In the genomic region with DNA sequence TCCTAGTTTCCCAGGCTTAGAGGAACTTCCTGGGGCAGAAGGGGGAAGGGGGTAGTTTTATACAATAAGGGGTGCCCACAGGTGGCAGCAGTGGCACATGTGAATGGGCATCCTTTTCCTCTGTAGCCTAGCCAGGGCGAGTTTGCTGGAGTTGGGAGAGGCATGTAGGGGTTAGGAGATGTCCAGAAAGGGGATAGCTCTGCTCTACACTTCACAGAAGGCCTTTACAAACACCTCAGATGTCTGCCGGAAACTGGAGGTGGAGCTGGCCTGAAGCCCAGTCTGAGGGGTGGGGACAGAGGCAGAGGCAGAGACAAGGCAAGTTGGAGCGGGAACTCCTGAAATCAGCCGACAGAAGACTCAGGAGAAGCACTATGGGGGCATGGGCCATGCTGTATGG, we compare ENCODE assay signal across 8 mouse cellular contexts. TPM values are rescaled to one million over a fixed set of nuclear protein-coding genes. Genes with fewer than 3 reads are reported as not detected.
DNase-seq lines count a peak whose midpoint lies in the region; ATAC-seq and TF ChIP-seq lines count a peak whose summit lies in the region.

TSS of gene Tnfrsf18 (plus strand) at position 152 of the 400 bp plus-strand sequence.

- no peak within 1 kb of the TSS for H3K4me2 ChIP-seq in limb, embryonic 15.5 days

- peaks cover 4% of the 10 kb centered on the region; the same call in 1 of the 2 replicates for H3K4me1 ChIP-seq in kidney, adult 2 months (ENCODE audit: control insufficient read depth, insufficient read depth, low read length)
- peaks cover 5% of the 10 kb centered on the region; the same call in 1 of the 2 replicates for H3K4me1 ChIP-seq in bone marrow, adult 2 months (ENCODE audit: control insufficient read depth, insufficient read depth, low read length)
- peaks cover 25% of the 10 kb centered on the region for H3K4me1 ChIP-seq in limb, embryonic 15.5 days

- intact Hi-C loops in heart, postnatal 14 days (cut with DNase I) = no loop called here

- WGBS in kidney, adult 2 months = 17% methylated on average over 4 of the region's 4 CpGs
- WGBS in bone marrow, adult 2 months = 3% methylated on average over 4 of the region's 4 CpGs
- 45% methylated on average over 4 of the region's 4 CpGs for WGBS in limb, embryonic 15.5 days

- DNase-seq in kidney, adult 2 months = peak; percentile 36
- DNase-seq in kidney, adult 11 months = no peak
- peak; percentile 50 to 61 for DNase-seq in heart, postnatal 14 days
- DNase-seq in spleen, adult 12 weeks (ENCODE audit: low spot score) = peak; percentile 16
- DNase-seq in ovary, postnatal 10 days (ENCODE audit: low spot score) = no peak
- DNase-seq in neural tube, embryonic 10.5 days (ENCODE audit: extremely low spot score, low spot score) = no peak

- no peaks in the 10 kb centered on the region for H3K36me3 ChIP-seq in kidney, adult 2 months (ENCODE audit: control insufficient read depth, insufficient read depth, low read length)
- H3K36me3 ChIP-seq in limb, embryonic 15.5 days = peaks cover 44% of the 10 kb centered on the region

- no peak within 1 kb of the TSS for H3K4me3 ChIP-seq in kidney, adult 2 months (ENCODE audit: insufficient read depth, low read depth, low read length)
- H3K4me3 ChIP-seq in bone marrow, adult 2 months (replicated peaks; ENCODE audit: control insufficient read depth, low read depth, low read length) = peak within 1 kb of the TSS; percentile 63
- H3K4me3 ChIP-seq in limb, embryonic 15.5 days = no peak within 1 kb of the TSS

- H3K27me3 ChIP-seq in kidney, adult 2 months (replicated peaks; ENCODE audit: control insufficient read depth, insufficient read depth, low read length) = no peaks in the 10 kb centered on the region
- no peaks in the 10 kb centered on the region for H3K27me3 ChIP-seq in limb, embryonic 15.5 days

- ATAC-seq in limb, embryonic 15.5 days (ENCODE audit: insufficient number of reproducible peaks, low FRiP score, low TSS enrichment, low read depth) = no peak

- no peak within 1 kb of the TSS for H3K27ac ChIP-seq in kidney, adult 2 months (ENCODE audit: insufficient read depth, low read depth, low read length)
- H3K27ac ChIP-seq in bone marrow, adult 2 months (ENCODE audit: control insufficient read depth, insufficient read depth, low read depth, low read length, poor library complexity) = peak within 1 kb of the TSS; percentile 45
- H3K27ac ChIP-seq in limb, embryonic 15.5 days = peak within 1 kb of the TSS; percentile 61

- no peak within 1 kb of the TSS; the same call in 1 of the 2 replicates for H3K9ac ChIP-seq in limb, embryonic 15.5 days

- H3K9me3 ChIP-seq in limb, embryonic 15.5 days = no peaks in the 10 kb centered on the region

- TF ChIP-seq POLR2A in kidney, adult 2 months (IDR thresholded peaks at IDR 0.05; ENCODE audit: low read depth, low read length) = no peak
- no peak for TF ChIP-seq POLR2A in bone marrow, adult 2 months (IDR thresholded peaks at IDR 0.05; ENCODE audit: borderline replicate concordance, control insufficient read depth, low read depth, low read length)

- no peak; the same call in 1 of the 2 replicates for TF ChIP-seq CTCF in kidney, adult 2 months (conservative IDR thresholded peaks at IDR 0.05; ENCODE audit: insufficient read depth, insufficient read length, low read depth, low read length)
- peak; percentile 58 for TF ChIP-seq CTCF in bone marrow, adult 2 months (IDR thresholded peaks at IDR 0.05; ENCODE audit: control insufficient read depth, insufficient read depth, low read length)

RNA-seq across cellular contexts. Expression of gene Tnfrsf18, which starts in this region (rescaled TPM):
- polyA plus RNA-seq in kidney, adult 2 months (2012; rRNA removed) = 0.95 and 4.0 TPM in 2 replicates
- 7.9 and 8.0 TPM in 2 replicates for polyA plus RNA-seq in bone marrow, adult 2 months (2011; ENCODE audit: insufficient read depth, insufficient read length, low replicate concordance, missing spikeins)
- under 1 TPM in 1 of 2 experiments, not detected in 1; 0.56 TPM for total RNA-seq in heart, postnatal 14 days (2021)
- 3.6 and 5.4 TPM in 2 replicates for polyA plus RNA-seq in limb, embryonic 15.5 days (2015; fragmentation: Nextera tagmentation; extraction: Ambion mirVana)

Comparison
In these comparisons a context has a peak if more than half of its experiments do, and no peak if none do; other contexts are left out.
1. DNase-seq: peak in kidney, adult 2 months (single experiment) and spleen, adult 12 weeks (single experiment); none in kidney, adult 11 months (single experiment), ovary, postnatal 10 days (single experiment) and neural tube, embryonic 10.5 days (single experiment).
2. Peak in DNase-seq in heart, postnatal 14 days; RNA of the gene not detected or under 1 TPM.